Mouse (Mus musculus) thymus, adult 2 months (tissue): ENCODE measurements around the gene Hbq1a.

Source experiments
- CTCF ChIP-seq: fragments of 200-500 bp; IDR thresholded peaks from 2 replicates; pipeline ENCODE4 v1.5.1; 2012; ENCODE audit warnings: mild to moderate bottlenecking, control low read depth, low read length, moderate library complexity, borderline replicate concordance; ENCODE audit not compliant: control insufficient read depth, poor library complexity, insufficient read depth; ENCODE audit errors: extremely low read depth
- POLR2A ChIP-seq: fragments of 200-500 bp; IDR thresholded peaks from 2 replicates; pipeline ENCODE4 v1.6.1; 2012; ENCODE audit warnings: mild to moderate bottlenecking, low read length, control low read depth, moderate library complexity; ENCODE audit not compliant: control insufficient read depth, poor library complexity, insufficient read depth; ENCODE audit errors: extremely low read depth

DNA sequence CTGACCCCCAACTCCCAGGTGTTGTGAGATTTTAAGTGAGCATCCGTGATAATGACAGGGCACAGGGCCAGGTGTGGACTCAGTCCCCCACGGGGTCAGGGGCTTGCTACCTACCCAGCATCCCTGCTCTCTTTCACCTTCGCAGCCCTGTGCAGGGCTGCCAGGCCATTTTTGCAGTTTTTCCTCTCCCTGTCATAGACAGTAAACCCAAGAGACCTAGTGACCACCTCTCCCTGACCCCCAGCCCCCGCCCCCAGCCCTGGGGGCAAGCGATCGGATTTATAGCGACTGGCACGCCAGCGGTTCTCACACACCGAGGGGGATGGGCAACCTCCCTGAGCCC, 47.4 kb downstream of the Hbq1a start:
- TF ChIP-seq POLR2A (no peak), CTCF (no peak)
